Mouse (Mus musculus) left cerebral cortex, adult 6 months (tissue): ENCODE measurements around the gene Cyb5d1. TPM values are rescaled to one million over a fixed set of nuclear protein-coding genes. Genes with fewer than 3 reads are reported as not detected.

ENCODE experiments used
- long read RNA-seq, 2 experiments: library from polyadenylated mRNA; unstranded; transcript quantifications; one replicate each; pipeline ENCODE4 v2.0.0; 2019 to 2020
- polyA plus RNA-seq: library from polyadenylated mRNA; unstranded; fragments of <200 nt; fragmentation: Nextera tagmentation; gene quantifications from 2 replicates; pipeline ENCODE4 v1.2.3, GENCODE M21; 2021

Gene Cyb5d1
- 14.8 and 20.5 TPM in 2 replicates for polyA plus RNA-seq
- long read RNA-seq, experiment 1, transcript Cyb5d1-201 (4 exons, 753 nt), result major isoform, 30 of 71 reads
- long read RNA-seq, experiment 1, partial matches to known transcripts, result 5 of 71 reads
- long read RNA-seq, experiment 1, other reads (novel, unspliced or antisense), result 36 of 71 reads
- long read RNA-seq, experiment 2, partial matches to known transcripts, result 1 of 17 reads
- long read RNA-seq, experiment 2, other reads (novel, unspliced or antisense), result 12 of 17 reads

GRCm38 (mm10) chr11:69395235-69395633, at the start of gene Cyb5d1, which contains the start of gene Naa38:
Gene Cyb5d1, minus strand, starts transcription at chr11:69395631.
Gene Naa38, plus strand, starts transcription at chr11:69395487.

GRCm38 (mm10) chr11:69413221-69414181, 18.1 kb upstream of the Cyb5d1 start, which contains the start of gene Kdm6b:
Gene Kdm6b, minus strand, starts transcription at chr11:69413675.

GRCm38 (mm10) chr11:69398059-69398458, 2.6 kb upstream of the Cyb5d1 start, which contains the start of gene Tmem88:
Gene Tmem88, minus strand, starts transcription at chr11:69398234.

DNA sequence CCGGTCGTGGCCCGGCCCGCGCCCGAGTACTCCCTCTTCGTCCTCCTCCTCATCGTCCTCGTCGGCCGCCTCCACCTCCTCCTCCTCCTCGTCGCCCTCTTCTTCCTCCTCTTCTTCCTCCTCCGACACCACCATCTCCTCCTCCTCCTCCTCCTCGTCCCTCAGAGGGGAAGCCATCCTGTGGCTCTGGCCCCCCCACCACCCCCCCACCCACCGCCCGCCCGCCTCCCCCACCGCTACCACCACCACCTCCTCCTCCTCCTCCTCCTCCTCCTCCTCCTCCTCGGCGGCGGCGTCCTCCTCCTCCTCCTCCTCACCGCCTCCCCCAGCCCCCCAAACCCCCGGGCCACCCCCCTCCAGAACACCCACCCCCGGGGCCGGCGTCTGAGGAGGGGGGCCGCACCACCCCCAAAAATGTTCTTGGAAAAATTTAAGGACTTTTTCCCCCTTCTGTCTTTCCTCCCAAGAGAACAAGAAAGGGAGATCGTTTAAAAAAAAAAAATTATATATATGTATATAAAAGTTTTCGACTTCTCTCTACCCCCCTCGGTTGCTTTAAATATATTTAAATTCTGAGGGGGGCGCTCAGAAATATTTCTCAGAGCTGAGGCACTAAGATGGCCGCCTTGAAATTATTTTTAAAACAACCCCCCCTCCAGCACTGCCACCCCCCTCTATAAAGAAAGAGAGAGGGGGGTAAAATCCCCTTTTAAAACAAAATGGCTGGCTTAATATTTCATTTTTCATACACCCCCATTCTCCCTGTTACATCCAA, 26.0 kb downstream of the Cyb5d1 start, which contains the start of gene Chd3:
Chd3 (minus strand) TSS at position 192 of the 775 bp plus-strand sequence.

Other genes with a start within 250 kb of the Cyb5d1 start
- 3.3 TPM in 2 replicates for gene Alox12b, start 238.6 kb downstream of the Cyb5d1 start, polyA plus RNA-seq
- gene Alox8, start 197.8 kb downstream of the Cyb5d1 start, polyA plus RNA-seq, result 2.8 and 4.3 TPM in 2 replicates
- 0.40 and 0.66 TPM in 2 replicates for gene Gucy2e, start 158.6 kb downstream of the Cyb5d1 start, polyA plus RNA-seq
- gene Cntrob, start 71.9 kb downstream of the Cyb5d1 start, polyA plus RNA-seq, result 2.2 and 3.0 TPM in 2 replicates
- gene Trappc1, start 71.7 kb downstream of the Cyb5d1 start, polyA plus RNA-seq, result 128 and 132 TPM in 2 replicates
- gene Kcnab3, start 69.4 kb downstream of the Cyb5d1 start, polyA plus RNA-seq, result 24.4 and 28.5 TPM in 2 replicates
- gene Rnf227, start 55.2 kb downstream of the Cyb5d1 start, polyA plus RNA-seq, result 352 and 369 TPM in 2 replicates
- gene Chd3, start 26.2 kb downstream of the Cyb5d1 start, polyA plus RNA-seq, result 36.0 and 37.5 TPM in 2 replicates
- gene Naa38, start 144 bp downstream of the Cyb5d1 start, polyA plus RNA-seq, result 537 and 633 TPM in 2 replicates
- gene Tmem88, start 2.6 kb upstream of the Cyb5d1 start, polyA plus RNA-seq, result 3.1 and 4.1 TPM in 2 replicates
- 4.7 and 5.3 TPM in 2 replicates for gene Kdm6b, start 18.0 kb upstream of the Cyb5d1 start, polyA plus RNA-seq
- gene Dnah2, start 153.5 kb upstream of the Cyb5d1 start, polyA plus RNA-seq, result 0.19 and 0.56 TPM in 2 replicates
- 14.0 and 33.2 TPM in 2 replicates for gene Efnb3, start 164.6 kb upstream of the Cyb5d1 start, polyA plus RNA-seq
- gene Wrap53, start 184.6 kb upstream of the Cyb5d1 start, polyA plus RNA-seq, result 11.1 and 12.9 TPM in 2 replicates
- 20.2 and 20.9 TPM in 2 replicates for gene Trp53, start 184.7 kb upstream of the Cyb5d1 start, polyA plus RNA-seq
- 153 and 269 TPM in 2 replicates for gene Atp1b2, start 210.3 kb upstream of the Cyb5d1 start, polyA plus RNA-seq
- gene Shbg, start 222.3 kb upstream of the Cyb5d1 start, polyA plus RNA-seq, result not detected in 2 replicates
- 13.9 and 15.2 TPM in 2 replicates for gene Sat2, start 226.4 kb upstream of the Cyb5d1 start, polyA plus RNA-seq
- 6.9 and 10.3 TPM in 2 replicates for gene Fxr2, start 237.4 kb upstream of the Cyb5d1 start, polyA plus RNA-seq